Mouse (Mus musculus): Measurements from ENCODE around the gene Grk6. TPM values are rescaled to one million over a fixed set of nuclear protein-coding genes. Genes with fewer than 3 reads are reported as not detected.

Grk6 gene
- total and polyA plus RNA-seq, 3 experiments: 83.2 to 96.7 TPM; not detected in 1

DNA sequence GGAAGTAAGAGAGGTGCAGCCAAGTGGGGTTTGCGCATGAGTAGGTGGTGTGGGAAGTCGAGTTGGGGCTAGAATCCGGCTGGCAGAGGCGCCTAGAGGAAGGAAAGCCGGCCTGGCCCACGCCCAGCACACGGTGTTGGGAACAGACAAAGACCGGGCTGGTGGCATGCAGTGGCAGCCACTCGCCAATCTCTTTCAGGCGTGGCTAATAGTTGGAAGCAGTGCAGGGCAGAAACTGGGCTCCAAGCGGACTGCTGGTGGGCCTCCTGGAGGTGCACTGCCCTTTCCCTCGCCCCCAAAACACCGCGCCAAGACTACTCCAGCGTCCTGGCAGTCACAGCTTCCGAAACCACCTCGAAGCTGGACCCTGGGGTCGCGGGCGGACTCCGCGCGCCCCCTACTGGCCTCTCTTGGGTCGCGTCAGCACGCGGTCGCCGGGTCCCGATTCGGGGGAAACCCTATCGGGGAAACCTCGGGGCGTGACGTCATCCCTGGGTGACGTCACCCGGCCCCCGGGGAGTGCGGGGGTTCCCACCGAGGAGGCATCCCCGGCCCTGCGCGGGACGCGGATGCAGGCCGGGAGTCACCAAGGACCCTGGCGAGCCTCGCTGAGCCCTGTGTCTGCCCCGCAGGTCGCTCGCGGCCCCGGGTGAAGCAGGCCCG lies 26.4 kb downstream of the Grk6 start:
- H3K27me3 ChIP-seq (ENCODE audit: control insufficient read depth in 1 of 2, insufficient read depth in 2 of 2, low read length in 2 of 2): no peaks in the 10 kb centered on the region
- no peaks in the 10 kb centered on the region for H3K9me3 ChIP-seq (replicated peaks; ENCODE audit: insufficient read depth, low read length)
- H3K4me1 ChIP-seq (ENCODE audit: control insufficient read depth in 1 of 2, insufficient read depth in 2 of 2, low read length in 2 of 2): peaks cover 0 to 4% of the 10 kb centered on the region in 2 experiments; a peak in 2 of 4 replicates
- H3K79me2 ChIP-seq (ENCODE audit: control insufficient read depth, insufficient read depth, low read length, poor library complexity): no peaks in the 10 kb centered on the region; the same call in 1 of the 2 replicates
- H3K36me3 ChIP-seq (ENCODE audit: control insufficient read depth in 1 of 2, insufficient read depth in 2 of 2, low read length in 2 of 2): no peaks in the 10 kb centered on the region
- H3K9ac ChIP-seq (ENCODE audit: control insufficient read depth, low read depth, low read length, poor library complexity, severe bottlenecking): peak overlapping the region; percentile 83
- DNase-seq (ENCODE audit: low read depth, low spot score): peak; percentile 88
- H3K4me3 ChIP-seq (ENCODE audit: control insufficient read depth in 1 of 2, insufficient read depth in 1 of 2, low read depth in 2 of 2, low read length in 2 of 2): peak overlapping the region; percentile 58 to 73
- no peak overlapping the region for H3K27ac ChIP-seq (ENCODE audit: control insufficient read depth, low read depth, low read length)
- TF ChIP-seq POLR2AphosphoS5 (IDR thresholded peaks at IDR 0.05; ENCODE audit: borderline replicate concordance, low read depth, low read length): no peak
- TF ChIP-seq MEF2A (IDR thresholded peaks at IDR 0.05; ENCODE audit: extremely low read depth, insufficient replicate concordance, low read depth, low read length, poor library complexity, severe bottlenecking): no peak
- TF ChIP-seq KAT2A (conservative IDR thresholded peaks at IDR 0.05; ENCODE audit: low read depth, low read length): no peak
- TF ChIP-seq RCOR1 (IDR thresholded peaks at IDR 0.05; ENCODE audit: low read depth, low read length): peak; percentile 62
- peak; percentile 89 for TF ChIP-seq MXI1 (IDR thresholded peaks at IDR 0.05; ENCODE audit: low read depth, low read length)
- no peak for TF ChIP-seq JUND (IDR thresholded peaks at IDR 0.05; ENCODE audit: low read depth, low read length)
- no peak for TF ChIP-seq ZKSCAN1 (IDR thresholded peaks at IDR 0.05; ENCODE audit: low read depth, low read length)
- TF ChIP-seq GATA1 (IDR thresholded peaks at IDR 0.05; ENCODE audit: low read depth, low read length): no peak
- 0 out of 2 replicates have a peak, but pooled peaks have one; percentile 53 for TF ChIP-seq UBTF (IDR thresholded peaks at IDR 0.05; ENCODE audit: borderline replicate concordance, insufficient read depth, low read depth, low read length)
- peak; percentile 39; the same call in 1 of the 2 replicates for TF ChIP-seq ELF1 (IDR thresholded peaks at IDR 0.05; ENCODE audit: low read depth, low read length)
- peak; percentile 51 for TF ChIP-seq TCF12 (IDR thresholded peaks at IDR 0.05; ENCODE audit: low read depth, low read length)
- TF ChIP-seq USF1 (IDR thresholded peaks at IDR 0.05; ENCODE audit: low read depth, low read length): 0 out of 2 replicates have a peak, but pooled peaks have one; percentile 19
- TF ChIP-seq CHD2 (IDR thresholded peaks at IDR 0.05; ENCODE audit: low read length): no peak
- no peak for TF ChIP-seq CHD1 (IDR thresholded peaks at IDR 0.05; ENCODE audit: low read depth, low read length)
- peak; percentile 88 for TF ChIP-seq MAZ (IDR thresholded peaks at IDR 0.05; ENCODE audit: low read depth, low read length)
- peak; percentile 76 for TF ChIP-seq ZC3H11A (IDR thresholded peaks at IDR 0.05; ENCODE audit: low read depth, low read length)
- peak; percentile 65; the same call in 1 of the 2 replicates for TF ChIP-seq BHLHE40 (IDR thresholded peaks at IDR 0.05; ENCODE audit: borderline replicate concordance, low read depth, low read length)
- TF ChIP-seq MYB (IDR thresholded peaks at IDR 0.05; ENCODE audit: low read depth, low read length): no peak
- peak; percentile 74 to 97 (median 94) for TF ChIP-seq CTCF (IDR thresholded peaks at IDR 0.05 in 2 of 3, conservative IDR thresholded peaks at IDR 0.05 in 1 of 3; ENCODE audit: control insufficient read depth in 1 of 3, insufficient read depth in 1 of 3, low read depth in 2 of 3, low read length in 3 of 3, poor library complexity in 1 of 3, severe bottlenecking in 1 of 3)
- peak; percentile 94 for TF ChIP-seq SIN3A (IDR thresholded peaks at IDR 0.05; ENCODE audit: low read length)
- peak; percentile 92 for TF ChIP-seq ETS1 (IDR thresholded peaks at IDR 0.05; ENCODE audit: low read depth, low read length)
- no peak for TF ChIP-seq POLR2A (IDR thresholded peaks at IDR 0.05; ENCODE audit: control insufficient read depth in 1 of 2, insufficient read depth in 1 of 2, low read depth in 1 of 2, low read length in 2 of 2, poor library complexity in 1 of 2)
- TF ChIP-seq USF2 (IDR thresholded peaks at IDR 0.05; ENCODE audit: borderline replicate concordance in 1 of 2, insufficient read depth in 1 of 2, low read depth in 1 of 2, low read length in 2 of 2): no peak
- TF ChIP-seq SMC3 (IDR thresholded peaks at IDR 0.05; ENCODE audit: low read depth, low read length): peak; percentile 84
- TF ChIP-seq ZNF384 (IDR thresholded peaks at IDR 0.05; ENCODE audit: low read depth, low read length): no peak
- no peak for TF ChIP-seq MAFK (IDR thresholded peaks at IDR 0.05; ENCODE audit: borderline replicate concordance, low read depth, low read length)
- TF ChIP-seq MYC (IDR thresholded peaks at IDR 0.05; ENCODE audit: low read depth, low read length): peak; percentile 90
- no peak; the same call in 1 of the 2 replicates for TF ChIP-seq POLR2AphosphoS2 (IDR thresholded peaks at IDR 0.05; ENCODE audit: low read length)
- TF ChIP-seq E2F4 (IDR thresholded peaks at IDR 0.05; ENCODE audit: borderline replicate concordance, low read depth, low read length): no peak
- peak; percentile 48; the same call in 1 of the 2 replicates for TF ChIP-seq NRF1 (IDR thresholded peaks at IDR 0.05; ENCODE audit: insufficient read depth, low read depth, low read length, poor library complexity, severe bottlenecking)
- TF ChIP-seq HCFC1 (IDR thresholded peaks at IDR 0.05; ENCODE audit: low read depth, low read length): peak; percentile 62; the same call in 1 of the 2 replicates
- peak; percentile 88 for TF ChIP-seq RAD21 (IDR thresholded peaks at IDR 0.05; ENCODE audit: low read depth, low read length)
- TF ChIP-seq TBP (IDR thresholded peaks at IDR 0.05; ENCODE audit: low read depth, low read length): 0 out of 2 replicates have a peak, but pooled peaks have one; percentile 35
- TF ChIP-seq EP300 (IDR thresholded peaks at IDR 0.05; ENCODE audit: low read depth in 1 of 2, low read length in 2 of 2): peak in 1 of 2 experiments; percentile 35; a peak in 1 of 4 replicates
- no peak for TF ChIP-seq ZMIZ1 (IDR thresholded peaks at IDR 0.05; ENCODE audit: low read depth, low read length)
